ENCODE assay signal across 14 mouse cellular contexts in the genomic region with DNA sequence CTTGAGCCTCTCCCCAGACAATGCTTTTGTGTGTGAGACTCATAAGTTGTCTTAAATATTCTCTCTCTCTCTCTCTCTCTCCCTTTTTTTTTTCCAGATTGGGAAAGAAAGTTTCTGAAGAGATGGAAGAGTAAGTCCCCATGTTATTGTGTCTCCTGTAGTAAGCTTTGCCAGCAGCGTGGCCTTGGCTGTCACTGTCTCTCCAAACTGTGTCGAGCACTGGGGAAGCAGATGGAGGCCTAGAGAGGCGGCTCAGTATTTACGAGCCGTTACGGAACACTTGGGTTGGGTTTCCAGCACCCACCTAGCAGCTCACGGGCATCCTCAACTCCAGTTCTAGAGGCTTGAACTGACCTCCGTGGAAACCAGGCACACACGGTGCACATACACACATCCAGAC. TPM values are rescaled to one million over a fixed set of nuclear protein-coding genes. Genes with fewer than 3 reads are reported as not detected.
DNase-seq lines count a peak whose midpoint lies in the region.
"Had no signal": no experiment of that assay in that cellular context is flagged by ENCODE, and none has a peak within 500 bp of the region (broad histone marks: within the 10 kb centered on the region; RNA-seq: fewer than 3 reads in every experiment).

No protein-coding gene starts in this region.

- peak; percentile 43 for DNase-seq in adrenal gland, adult 2 months
- DNase-seq in adrenal gland, adult 18-20 months (ENCODE audit: low spot score in 2 of 2), result no peak
- peak; percentile 9 for DNase-seq in adrenal gland, adult 8-10 months
- peak; percentile 36 for DNase-seq in adrenal gland, postnatal 10 days
- peak; percentile 35 for DNase-seq in adrenal gland, postnatal 25 days
- DNase-seq in kidney, postnatal 25 days, result no peak
- no peak for DNase-seq in kidney, postnatal 36 days
- DNase-seq in thymus, postnatal 4 days, result no peak
- DNase-seq: cerebellum, adult 11-12 months; cerebellum, adult 2 months; cerebellum, adult 9-10 months; cerebellum, postnatal 10 days; cerebellum, postnatal 25 days; forebrain, postnatal 0 days had no signal

RNA-seq across cellular contexts. Expression of a gene that starts 56.4 kb away (rescaled TPM):
- 10 to 100 TPM; 18.3 to 30.3 TPM for total RNA-seq in adrenal gland, adult 2 months (2021)
- 10.6 and 10.9 TPM in 2 replicates for polyA plus RNA-seq in adrenal gland, adult 2 months (2012; rRNA removed)
- 10 to 100 TPM; 22.6 to 26.2 TPM for total RNA-seq in adrenal gland, adult 18-20 months (2021)
- 10 to 100 TPM; 27.3 to 37.7 (median 31.4) TPM for total RNA-seq in adrenal gland, adult 8-10 months (2022)
- total RNA-seq in adrenal gland, postnatal 10 days (2021), result 10 to 100 TPM; 25.3 to 25.7 TPM
- 21.6 and 27.4 TPM in 2 replicates for total RNA-seq in adrenal gland, postnatal 25 days (2021)

RNA-seq across cellular contexts. Expression of a gene that starts 59.9 kb away (rescaled TPM):
- 10 to 100 TPM in 1 of 2 experiments, 1 to 10 TPM in 1; 9.7 to 16.3 TPM for total RNA-seq in adrenal gland, adult 2 months (2021)
- 8.7 TPM in 2 replicates for polyA plus RNA-seq in adrenal gland, adult 2 months (2012; rRNA removed)
- 10 to 100 TPM in 1 of 2 experiments, 1 to 10 TPM in 1; 8.7 to 13.7 TPM for total RNA-seq in adrenal gland, adult 18-20 months (2021)
- total RNA-seq in adrenal gland, adult 8-10 months (2022), result 10 to 100 TPM in 3 of 4 experiments, 1 to 10 TPM in 1; 10.0 to 14.8 (median 12.0) TPM
- 10 to 100 TPM; 15.0 to 16.6 TPM for total RNA-seq in adrenal gland, postnatal 10 days (2021)
- 7.6 and 9.5 TPM in 2 replicates for total RNA-seq in adrenal gland, postnatal 25 days (2021)

Comparison
In these comparisons a context has a peak if more than half of its experiments do, and no peak if none do; other contexts are left out.
1. DNase-seq: peak in adrenal gland, adult 2 months (single experiment), adrenal gland, adult 8-10 months (single experiment), adrenal gland, postnatal 10 days (single experiment) and adrenal gland, postnatal 25 days (single experiment); none in adrenal gland, adult 18-20 months (0 of 2), kidney, postnatal 25 days (0 of 2), kidney, postnatal 36 days (0 of 2) and thymus, postnatal 4 days (single experiment).